Mouse (Mus musculus) cerebellum, adult 2 months (tissue): ENCODE results near the gene Tax1bp3.

ENCODE experiments used
- CTCF ChIP-seq: fragments of 200-500 bp; IDR thresholded peaks from 2 replicates; pipeline ENCODE4 v1.5.1; 2011; ENCODE audit warnings: low read depth, mild to moderate bottlenecking, control low read depth, low read length, moderate library complexity, borderline replicate concordance; ENCODE audit not compliant: insufficient read depth
- POLR2A ChIP-seq: fragments of 200-500 bp; IDR thresholded peaks from 2 replicates; pipeline ENCODE4 v1.6.1; 2011; ENCODE audit warnings: low read length, control low read depth, borderline replicate concordance; ENCODE audit not compliant: insufficient read depth

DNA sequence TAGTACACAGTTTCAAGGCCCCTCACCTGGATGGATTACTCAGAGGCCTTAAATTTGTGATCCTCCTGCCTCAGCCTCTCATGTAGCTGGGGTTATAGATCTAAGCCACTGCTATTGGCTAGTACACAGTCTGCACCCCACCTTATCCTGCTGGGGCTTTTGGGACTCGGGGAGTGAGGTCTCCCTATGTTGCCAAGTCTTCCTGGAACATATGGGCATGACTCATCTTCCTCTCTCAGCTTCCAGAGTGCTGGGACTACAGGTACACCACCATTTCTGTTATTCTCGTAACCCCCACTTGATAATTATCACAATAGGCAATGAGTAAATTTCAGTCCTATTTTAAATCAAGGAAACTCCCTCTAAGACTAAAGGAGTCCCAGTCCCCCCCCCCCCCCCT, 17.6 kb downstream of the Tax1bp3 start:
- no peak for TF ChIP-seq POLR2A
- no peak for TF ChIP-seq CTCF
